Mouse (Mus musculus) olfactory bulb, adult 2 months (tissue): Measurements from ENCODE around the gene Hlcs. TPM values are rescaled to one million over a fixed set of nuclear protein-coding genes. Genes with fewer than 3 reads are reported as not detected.

Experiments
- H3K27ac ChIP-seq: fragments of 200-500 bp; 2 replicates; pipeline ENCODE4 v1.5.1; 2012; ENCODE audit warnings: low read depth, low read length; ENCODE audit not compliant: insufficient read depth
- H3K4me1 ChIP-seq: fragments of 200-500 bp; 2 replicates; pipeline ENCODE4 v1.6.1; 2012; ENCODE audit warnings: low read length; ENCODE audit not compliant: control insufficient read depth, insufficient read depth
- H3K4me3 ChIP-seq: fragments of 200-500 bp; 2 replicates; pipeline ENCODE4 v1.5.1; 2012; ENCODE audit warnings: mild to moderate bottlenecking, low read depth, low read length, moderate library complexity; ENCODE audit not compliant: insufficient read depth
- CTCF ChIP-seq: fragments of 200-500 bp; IDR thresholded peaks from 2 replicates; pipeline ENCODE4 v1.5.1; 2012; ENCODE audit warnings: low read depth, mild to moderate bottlenecking, low read length, moderate library complexity; ENCODE audit not compliant: insufficient read depth
- POLR2A ChIP-seq: fragments of 200-500 bp; IDR thresholded peaks from 2 replicates; pipeline ENCODE4 v1.6.1; 2012; ENCODE audit warnings: mild to moderate bottlenecking, low read depth, low read length, moderate library complexity; ENCODE audit not compliant: insufficient read depth
- WGBS: fragments of 180-500 bp; shearing (Covaris S2); methylation state at CpG from one replicate; pipeline ENCODE4 v1.1.7; 2018; 5-methylcytosine and 5-hydroxymethylcytosine counted together
- polyA plus RNA-seq: library from polyadenylated mRNA; stranded (reverse); fragments of >200 nt; gene quantifications from 2 replicates; pipeline ENCODE4 v1.2.4, GENCODE M21; 2012; ENCODE audit warnings: low replicate concordance; ENCODE audit not compliant: missing spikeins, insufficient read depth, insufficient read length

Hlcs gene
- polyA plus RNA-seq, 1 experiment: not detected

DNA sequence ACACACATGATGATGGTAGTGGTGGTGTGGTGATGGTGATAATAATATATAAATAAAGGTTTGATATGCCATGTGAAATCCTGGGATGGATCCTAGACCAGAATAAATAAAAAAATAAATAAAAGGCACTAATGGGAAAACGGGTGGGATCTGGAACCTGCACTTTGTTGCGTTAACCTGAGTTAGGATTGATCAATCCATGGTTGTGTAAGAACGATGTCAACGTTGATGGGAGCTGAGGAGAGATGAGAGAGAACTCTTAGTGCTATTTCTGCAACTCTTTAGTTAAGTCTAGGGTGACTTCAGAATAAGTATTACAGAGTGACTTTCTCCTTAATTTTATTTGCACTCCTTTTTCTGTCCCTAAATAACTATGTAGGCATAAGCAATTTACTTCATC lies 12.2 kb downstream of the Hlcs start:
- Histone ChIP-seq H3K27ac (no peak overlapping the region), H3K4me1 (peaks cover 23% of the 10 kb centered on the region), H3K4me3 (no peak overlapping the region)
- 91% methylated on average over 4 of the region's 4 CpGs for WGBS
- TF ChIP-seq POLR2A (no peak), CTCF (no peak)

DNA sequence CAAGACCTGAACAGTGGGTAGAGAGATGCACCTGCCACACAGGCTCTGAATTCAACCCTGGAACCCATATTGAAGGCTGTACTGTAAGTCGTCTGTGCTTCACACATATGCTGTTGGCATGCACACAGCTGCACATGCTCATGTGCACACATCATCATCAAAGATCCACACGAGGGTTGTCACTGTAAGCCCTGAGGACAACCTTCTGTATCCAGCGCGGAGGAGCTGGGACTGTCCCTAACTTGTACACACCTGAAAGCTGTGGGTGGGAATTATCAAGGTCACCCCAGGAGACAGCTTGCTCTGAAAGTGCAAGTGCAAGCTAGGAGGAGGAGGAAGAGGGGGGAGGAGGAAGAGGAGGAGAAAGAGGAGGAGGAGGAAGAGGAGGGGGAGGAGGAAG lies 14.2 kb downstream of the Hlcs start:
- no peak overlapping the region for H3K4me3 ChIP-seq
- 78% methylated on average over 4 of the region's 4 CpGs for WGBS
- no peak for TF ChIP-seq CTCF
- no peak for TF ChIP-seq POLR2A
- H3K4me1 ChIP-seq: peaks cover 23% of the 10 kb centered on the region
- no peak overlapping the region for H3K27ac ChIP-seq

- TF ChIP-seq POLR2A: no peak
- no peak for TF ChIP-seq CTCF
- 94% methylated on average over 5 of the region's 5 CpGs for WGBS
- peaks cover 14% of the 10 kb centered on the region for H3K4me1 ChIP-seq
Observed at GRCm38 (mm10) chr16:94298081-94298480, 15.3 kb downstream of the Hlcs start.

GRCm38 (mm10) chr16:94291141-94291540 lies 22.2 kb downstream of the Hlcs start:
- Histone ChIP-seq H3K4me1 (peaks cover 12% of the 10 kb centered on the region), H3K27ac (no peak overlapping the region), H3K4me3 (no peak overlapping the region)
- 77% methylated on average over 4 of the region's 4 CpGs for WGBS
- TF ChIP-seq POLR2A (no peak), CTCF (no peak)

More at GRCm38 (mm10) chr16:94298081-94298480, 15.3 kb downstream of the Hlcs start:
- Histone ChIP-seq H3K27ac (no peak overlapping the region), H3K4me3 (no peak overlapping the region)

GRCm38 (mm10) chr16:94290073-94290999 lies 23.0 kb downstream of the Hlcs start:
- H3K4me1 ChIP-seq: peaks cover 12% of the 10 kb centered on the region
- peak overlapping the region; percentile 96 for H3K4me3 ChIP-seq
- TF ChIP-seq CTCF: no peak
- TF ChIP-seq POLR2A: peak; percentile 81
- H3K27ac ChIP-seq: peak overlapping the region; percentile 78
- 5% methylated on average over 52 of the region's 52 CpGs for WGBS

DNA sequence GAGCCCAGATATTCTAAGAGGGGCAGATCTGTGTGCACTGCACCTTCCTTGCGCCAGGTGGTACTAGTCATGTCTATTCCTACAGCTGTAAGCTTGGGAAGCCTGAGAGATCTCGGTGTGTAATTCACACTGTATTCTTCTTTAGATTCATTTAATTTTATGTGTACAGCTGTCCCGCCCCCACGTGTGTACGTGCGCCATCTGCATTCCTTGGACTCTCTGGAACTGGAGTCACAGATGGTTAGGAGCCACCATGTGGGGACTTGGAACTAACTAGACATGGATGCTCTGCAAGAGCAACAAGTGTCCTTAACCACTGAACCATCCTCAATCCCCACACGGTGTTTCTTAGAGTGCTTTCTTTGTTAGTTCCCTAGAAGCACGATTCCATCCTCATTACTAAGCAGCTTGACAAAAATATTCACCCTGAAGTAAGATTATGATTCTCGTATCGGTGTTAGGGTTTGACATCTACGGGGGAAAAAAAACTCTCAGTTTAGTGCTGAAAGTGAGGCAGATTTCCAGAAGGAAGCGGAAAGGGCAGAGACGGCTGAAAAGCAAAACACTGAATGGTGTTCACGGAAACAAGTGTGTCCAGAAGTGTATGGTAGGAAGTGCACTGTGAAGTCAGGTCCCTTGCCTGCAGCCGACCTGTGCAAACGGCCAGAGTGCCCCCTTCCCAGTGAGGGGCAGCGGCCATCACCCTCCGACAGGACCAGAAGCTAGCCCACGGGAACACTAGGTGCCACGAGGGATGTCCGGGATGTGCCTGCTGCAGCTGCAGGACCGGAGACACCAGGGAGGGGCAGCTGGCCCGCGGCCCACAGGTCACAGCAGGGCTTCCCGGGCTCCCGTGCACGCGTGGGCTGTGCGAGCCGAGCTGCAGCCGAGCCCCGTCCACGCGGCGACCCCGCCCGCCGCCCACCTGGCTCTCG lies 24.0 kb downstream of the Hlcs start:
- peak overlapping the region; percentile 96 for H3K4me3 ChIP-seq
- TF ChIP-seq POLR2A: no peak; the same call in 1 of the 2 replicates
- TF ChIP-seq CTCF: no peak
- WGBS: 5% methylated on average over 39 of the region's 39 CpGs

GRCm38 (mm10) chr16:94287826-94288225 lies 25.5 kb downstream of the Hlcs start:
- Histone ChIP-seq H3K4me1 (peaks cover 12% of the 10 kb centered on the region), H3K4me3 (no peak overlapping the region), H3K27ac (no peak overlapping the region)
- TF ChIP-seq POLR2A: no peak
- no peak for TF ChIP-seq CTCF
- 88% methylated on average over 9 of the region's 9 CpGs for WGBS

More for the DNA sequence above, 24.0 kb downstream of the Hlcs start:
- Histone ChIP-seq H3K27ac (peak overlapping the region; percentile 55; the same call in 1 of the 2 replicates), H3K4me1 (peaks cover 12% of the 10 kb centered on the region)

- no peak overlapping the region for H3K4me3 ChIP-seq
- TF ChIP-seq POLR2A (no peak), CTCF (no peak)
- H3K4me1 ChIP-seq: no peaks in the 10 kb centered on the region
- H3K27ac ChIP-seq: no peak overlapping the region
- WGBS: 86% methylated on average over 3 of the region's 3 CpGs
Observed at GRCm38 (mm10) chr16:94283972-94284371, 29.4 kb downstream of the Hlcs start.

DNA sequence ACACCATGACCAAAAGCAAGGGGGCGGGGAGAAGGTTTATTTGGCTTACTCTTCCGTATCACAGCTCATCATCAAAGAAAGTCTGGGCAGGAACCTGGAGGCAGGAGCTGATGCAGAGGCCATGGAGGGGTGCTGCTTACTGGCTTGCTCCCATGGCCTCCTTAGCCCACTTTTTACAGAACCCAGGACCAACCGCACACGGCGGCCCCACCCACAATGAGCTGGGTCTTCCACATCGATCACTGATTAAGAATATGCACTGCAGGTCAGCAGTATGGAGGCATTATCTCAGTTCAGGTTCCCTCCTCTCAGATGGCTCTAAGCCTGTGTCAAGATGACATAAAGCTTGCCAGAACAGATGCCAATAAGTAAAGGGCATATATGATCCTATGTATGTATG lies 42.5 kb downstream of the Hlcs start:
- 85% methylated on average over 6 of the region's 6 CpGs for WGBS
- TF ChIP-seq CTCF (no peak), POLR2A (no peak)
- H3K27ac ChIP-seq: no peak overlapping the region
- H3K4me1 ChIP-seq: peaks cover 2% of the 10 kb centered on the region
- no peak overlapping the region for H3K4me3 ChIP-seq
